Mouse (Mus musculus) forebrain, embryonic 14.5 days (tissue): Measurements from ENCODE around the gene Nav2. TPM values are rescaled to one million over a fixed set of nuclear protein-coding genes. Genes with fewer than 3 reads are reported as not detected.
A peak's percentile ranks its signal among the peaks of the same experiment; 100 is the strongest.

Source experiments
- ATAC-seq: fragments of 200-750 bp; cut with Nextera tagmentation; 2 replicates; pipeline ENCODE4 v1.8.0; 2017; ENCODE audit warnings: mild to moderate bottlenecking, moderate library complexity
- DNase-seq: peaks from one replicate; pipeline ENCODE4 v3.0.0-alpha.2; 2015; ENCODE audit warnings: low spot score
- H3K27ac ChIP-seq: fragments of 300-500 bp; sonication (generic); 2 replicates; pipeline ENCODE4 v1.5.1; 2014; ENCODE audit warnings: low read depth, mild to moderate bottlenecking, control low read depth, low read length, moderate library complexity
- H3K27me3 ChIP-seq: fragments of 300-500 bp; sonication (generic); replicated peaks from 2 replicates; pipeline ENCODE4 v1.6.1; 2014; ENCODE audit warnings: low read length, control low read depth, mixed read lengths; ENCODE audit not compliant: control insufficient read depth, insufficient read depth
- H3K36me3 ChIP-seq: fragments of 300-500 bp; sonication (generic); 2 replicates; pipeline ENCODE4 v1.6.1; 2014; ENCODE audit warnings: low read length, control low read depth; ENCODE audit not compliant: control insufficient read depth, insufficient read depth
- H3K4me1 ChIP-seq: fragments of 300-500 bp; sonication (generic); 2 replicates; pipeline ENCODE4 v1.6.1; 2014; ENCODE audit warnings: antibody characterized with exemption, low read length, control low read depth; ENCODE audit not compliant: control insufficient read depth, insufficient read depth
- H3K4me2 ChIP-seq: fragments of 300-500 bp; sonication (generic); 2 replicates; pipeline ENCODE4 v1.6.1; 2014; ENCODE audit warnings: mild to moderate bottlenecking, control low read depth, low read length
- H3K4me3 ChIP-seq: fragments of 300-500 bp; sonication (generic); 2 replicates; pipeline ENCODE4 v1.5.1; 2014; ENCODE audit warnings: low read depth, low read length, control low read depth
- H3K9ac ChIP-seq: fragments of 300-500 bp; sonication (generic); 2 replicates; pipeline ENCODE4 v1.6.1; 2014; ENCODE audit warnings: mild to moderate bottlenecking, low read length, control low read depth, moderate library complexity
- H3K9me3 ChIP-seq: fragments of 300-500 bp; sonication (generic); replicated peaks from 2 replicates; pipeline ENCODE4 v1.6.1; 2016; ENCODE audit warnings: low read length, control low read depth, mixed read lengths; ENCODE audit not compliant: control insufficient read depth
- WGBS: fragments of 180-500 bp; shearing (Covaris S2); extraction: QIAGEN DNeasy Blood & Tissue Kit; methylation state at CpG from one replicate; pipeline ENCODE4 v1.1.7; 2014; 5-methylcytosine and 5-hydroxymethylcytosine counted together
- polyA plus RNA-seq: library from polyadenylated mRNA; unstranded; fragments of >200 nt; fragmentation: Nextera tagmentation; extraction: Ambion mirVana; gene quantifications from 2 replicates; pipeline ENCODE4 v1.2.1, GENCODE M21; 2014

Gene Nav2
- polyA plus RNA-seq, 1 experiment from 2014 or later, result 6.3 TPM

- H3K9me3 ChIP-seq, result no peaks in the 10 kb centered on the region
- 10% methylated on average over 10 of the region's 10 CpGs for WGBS
- DNase-seq (peak; percentile 93), ATAC-seq (peak; percentile 90)
- no peak overlapping the region for H3K9ac ChIP-seq
- H3K4me2 ChIP-seq, result no peak overlapping the region
- H3K27ac ChIP-seq, result no peak overlapping the region
- H3K4me1 ChIP-seq, result peaks cover 2% of the 10 kb centered on the region; the same call in 1 of the 2 replicates
- H3K4me3 ChIP-seq, result no peak overlapping the region
- H3K27me3 ChIP-seq, result no peaks in the 10 kb centered on the region
- H3K36me3 ChIP-seq, result no peaks in the 10 kb centered on the region
These were observed 224.4 kb downstream of the Nav2 start for GRCm38 (mm10) chr7:49132851-49133351.

DNA sequence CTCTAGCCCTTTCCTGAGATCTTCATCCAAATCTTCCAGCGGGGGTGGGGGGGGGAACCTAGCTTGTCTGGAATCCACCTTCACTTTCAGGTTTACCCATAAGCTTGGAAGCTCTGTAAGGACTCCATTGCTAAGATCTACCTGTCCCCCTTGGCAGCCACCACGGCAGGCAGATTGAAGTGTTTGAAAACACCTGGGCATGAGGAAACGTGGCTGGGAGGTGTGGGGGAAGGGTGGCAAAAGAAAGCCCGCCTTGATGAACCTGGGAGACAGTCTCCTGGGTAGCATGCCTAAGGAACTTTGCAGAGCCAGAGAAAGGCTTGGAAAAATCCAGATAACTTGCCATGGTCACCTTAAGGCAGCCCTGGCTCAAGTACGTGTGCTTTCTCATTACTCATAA, 225.9 kb downstream of the Nav2 start:
- no peak overlapping the region for H3K9ac ChIP-seq
- H3K27me3 ChIP-seq, result no peaks in the 10 kb centered on the region
- H3K36me3 ChIP-seq, result no peaks in the 10 kb centered on the region
- peaks cover 2% of the 10 kb centered on the region; the same call in 1 of the 2 replicates for H3K4me1 ChIP-seq
- no peak overlapping the region for H3K4me2 ChIP-seq
- no peak for DNase-seq
- H3K27ac ChIP-seq, result no peak overlapping the region
- WGBS, result 79% methylated on average over 5 of the region's 5 CpGs
- no peak overlapping the region for H3K4me3 ChIP-seq
- no peak for ATAC-seq
- no peaks in the 10 kb centered on the region for H3K9me3 ChIP-seq

DNA sequence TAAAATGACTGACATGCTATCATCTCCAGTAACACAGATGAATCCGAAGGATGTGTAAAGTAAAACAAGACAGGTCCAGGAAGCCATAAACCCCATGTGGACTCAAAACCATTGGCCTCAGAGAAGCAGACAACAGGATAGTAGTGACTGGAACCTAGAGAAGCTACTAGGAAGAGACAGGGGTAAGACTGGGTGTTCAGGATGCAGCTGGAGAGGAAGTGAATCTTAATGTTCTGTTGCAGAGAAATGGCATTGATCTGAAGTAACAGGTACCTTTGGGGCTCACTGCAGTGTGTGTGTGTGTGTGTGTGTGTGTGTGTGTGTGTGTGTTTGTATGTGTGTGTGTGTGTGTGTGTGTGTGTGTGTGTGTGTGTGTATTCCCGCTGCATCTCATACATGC, 231.2 kb downstream of the Nav2 start:
- no peak for ATAC-seq
- Histone ChIP-seq H3K9me3 (no peaks in the 10 kb centered on the region), H3K4me1 (peaks cover 3% of the 10 kb centered on the region; the same call in 1 of the 2 replicates), H3K4me2 (no peak overlapping the region), H3K27me3 (no peaks in the 10 kb centered on the region), H3K36me3 (no peaks in the 10 kb centered on the region), H3K27ac (no peak overlapping the region), H3K4me3 (no peak overlapping the region), H3K9ac (no peak overlapping the region)
- WGBS, result 97% methylated on average over 2 of the region's 2 CpGs
- no peak for DNase-seq

DNA sequence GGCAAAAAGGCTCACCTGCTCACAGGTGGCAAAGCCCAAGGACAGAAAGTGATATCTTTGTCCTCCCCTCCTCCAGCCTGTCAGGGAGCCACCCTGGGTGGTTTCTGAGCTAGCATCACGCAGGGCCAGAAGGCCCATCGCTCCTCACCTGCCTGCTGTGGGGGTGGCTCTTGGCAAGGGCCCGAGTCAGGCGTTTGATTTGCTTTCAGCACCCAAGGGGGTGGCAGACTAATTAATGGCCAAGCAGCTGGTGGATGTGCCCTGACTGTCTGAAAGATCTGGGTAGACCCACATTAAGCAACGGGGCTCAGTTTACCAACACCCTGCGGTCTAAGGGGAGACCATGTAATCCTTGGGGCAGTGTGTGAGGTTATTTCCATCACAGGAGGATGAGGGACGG, 235.4 kb downstream of the Nav2 start:
- ATAC-seq, result peak; percentile 58
- whole genome bisulfite sequencing, result 61% methylated on average over 7 of the region's 7 CpGs

DNA sequence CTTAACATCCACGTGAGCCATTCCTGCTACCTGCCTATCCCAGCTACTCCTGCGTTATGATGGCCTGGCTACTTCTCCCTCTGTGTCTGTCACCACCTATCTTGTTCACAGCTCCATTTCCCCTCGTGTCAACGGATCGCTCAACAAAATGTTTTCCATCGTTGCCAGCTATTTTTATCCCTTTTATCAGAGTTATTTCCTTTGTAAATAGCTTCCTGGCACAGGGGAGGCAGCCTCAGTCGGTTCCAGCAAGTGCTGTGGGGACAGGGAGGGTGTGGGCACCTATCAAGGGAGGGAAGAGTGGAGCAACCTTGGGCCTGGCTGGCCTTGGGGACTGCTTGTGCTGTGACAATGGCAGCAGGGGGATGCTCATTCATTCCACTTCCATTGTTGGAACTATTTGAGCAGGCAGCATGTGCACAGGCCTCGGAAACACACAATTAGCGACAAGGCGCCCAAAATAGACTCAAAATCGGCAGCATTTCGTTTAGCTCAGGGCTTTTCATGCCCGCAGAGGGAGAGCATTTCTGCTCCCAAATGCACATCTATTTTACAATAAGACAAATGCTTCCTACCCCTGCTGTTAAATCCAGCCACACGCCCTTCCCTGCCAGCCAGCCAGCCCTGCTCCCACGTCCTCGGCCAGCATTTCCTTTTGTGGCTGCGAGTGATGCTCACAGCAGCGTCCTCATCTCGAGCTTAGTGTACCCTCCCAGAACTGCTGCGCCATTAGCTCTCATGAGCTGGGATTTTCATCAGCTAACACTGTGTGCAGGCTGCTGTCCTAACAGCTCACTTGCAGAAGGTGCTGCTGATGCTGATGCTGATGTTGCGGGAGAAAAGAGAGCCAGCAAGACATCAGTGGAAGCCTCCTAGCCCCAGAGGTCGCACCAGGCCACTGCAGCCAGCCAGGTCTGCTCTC, 237.5 kb downstream of the Nav2 start:
- WGBS, result 22% methylated on average over 22 of the region's 22 CpGs
- H3K9me3 ChIP-seq, result no peaks in the 10 kb centered on the region
- peaks cover 8% of the 10 kb centered on the region for H3K4me1 ChIP-seq
- DNase-seq (peak; percentile 65), ATAC-seq (peak; percentile 57)
- peak overlapping the region; percentile 36 for H3K9ac ChIP-seq
- peak overlapping the region; percentile 61 for H3K27ac ChIP-seq
- H3K4me2 ChIP-seq, result no peak overlapping the region
- H3K4me3 ChIP-seq, result no peak overlapping the region
- H3K36me3 ChIP-seq, result no peaks in the 10 kb centered on the region
- no peaks in the 10 kb centered on the region for H3K27me3 ChIP-seq

More for the DNA sequence above, 235.4 kb downstream of the Nav2 start:
- Histone ChIP-seq H3K27me3 (no peaks in the 10 kb centered on the region), H3K9me3 (no peaks in the 10 kb centered on the region), H3K36me3 (no peaks in the 10 kb centered on the region), H3K4me1 (peaks cover 8% of the 10 kb centered on the region), H3K27ac (no peak overlapping the region), H3K4me3 (no peak overlapping the region), H3K4me2 (no peak overlapping the region), H3K9ac (no peak overlapping the region)
- peak; percentile 33 for DNase-seq

DNA sequence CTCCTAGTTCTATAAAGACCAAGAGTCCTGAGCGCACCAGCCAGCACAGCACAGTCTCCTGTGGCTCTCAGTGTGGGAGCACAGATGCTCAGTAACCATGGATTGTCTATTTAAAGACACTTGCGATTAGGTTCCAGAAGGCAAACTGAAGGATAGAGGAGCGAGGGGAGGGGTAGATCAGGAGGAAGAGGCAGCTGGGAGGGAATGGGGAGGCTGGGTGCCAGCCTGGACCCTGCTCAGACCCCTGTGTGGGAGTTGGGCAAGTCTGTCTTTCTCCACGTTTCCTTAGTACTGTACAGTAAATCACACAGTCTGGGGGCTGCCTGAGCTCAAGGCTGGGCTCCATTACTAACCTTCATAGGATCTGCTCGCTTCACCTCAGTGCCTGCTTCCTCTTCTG, 243.8 kb downstream of the Nav2 start:
- no peak overlapping the region for H3K27ac ChIP-seq
- peak; percentile 30 for DNase-seq
- H3K4me3 ChIP-seq, result no peak overlapping the region
- peak; percentile 23; the same call in 1 of the 2 replicates for ATAC-seq
- no peaks in the 10 kb centered on the region for H3K9me3 ChIP-seq
- no peak overlapping the region for H3K9ac ChIP-seq
- WGBS, result 63% methylated on average over 5 of the region's 5 CpGs
- no peaks in the 10 kb centered on the region for H3K36me3 ChIP-seq
- H3K4me2 ChIP-seq, result no peak overlapping the region
- H3K4me1 ChIP-seq, result no peaks in the 10 kb centered on the region
- no peaks in the 10 kb centered on the region for H3K27me3 ChIP-seq

- no peak overlapping the region for H3K27ac ChIP-seq
- ATAC-seq (peak; percentile 48), DNase-seq (peak; percentile 17)
- H3K4me3 ChIP-seq, result no peak overlapping the region
- H3K4me2 ChIP-seq, result no peak overlapping the region
- 67% methylated on average over 9 of the region's 9 CpGs for WGBS
- no peaks in the 10 kb centered on the region for H3K9me3 ChIP-seq
- no peaks in the 10 kb centered on the region for H3K27me3 ChIP-seq
- H3K9ac ChIP-seq, result no peak overlapping the region
- H3K4me1 ChIP-seq, result no peaks in the 10 kb centered on the region
- no peaks in the 10 kb centered on the region for H3K36me3 ChIP-seq
These were observed 244.2 kb downstream of the Nav2 start for GRCm38 (mm10) chr7:49152713-49153112.

DNA sequence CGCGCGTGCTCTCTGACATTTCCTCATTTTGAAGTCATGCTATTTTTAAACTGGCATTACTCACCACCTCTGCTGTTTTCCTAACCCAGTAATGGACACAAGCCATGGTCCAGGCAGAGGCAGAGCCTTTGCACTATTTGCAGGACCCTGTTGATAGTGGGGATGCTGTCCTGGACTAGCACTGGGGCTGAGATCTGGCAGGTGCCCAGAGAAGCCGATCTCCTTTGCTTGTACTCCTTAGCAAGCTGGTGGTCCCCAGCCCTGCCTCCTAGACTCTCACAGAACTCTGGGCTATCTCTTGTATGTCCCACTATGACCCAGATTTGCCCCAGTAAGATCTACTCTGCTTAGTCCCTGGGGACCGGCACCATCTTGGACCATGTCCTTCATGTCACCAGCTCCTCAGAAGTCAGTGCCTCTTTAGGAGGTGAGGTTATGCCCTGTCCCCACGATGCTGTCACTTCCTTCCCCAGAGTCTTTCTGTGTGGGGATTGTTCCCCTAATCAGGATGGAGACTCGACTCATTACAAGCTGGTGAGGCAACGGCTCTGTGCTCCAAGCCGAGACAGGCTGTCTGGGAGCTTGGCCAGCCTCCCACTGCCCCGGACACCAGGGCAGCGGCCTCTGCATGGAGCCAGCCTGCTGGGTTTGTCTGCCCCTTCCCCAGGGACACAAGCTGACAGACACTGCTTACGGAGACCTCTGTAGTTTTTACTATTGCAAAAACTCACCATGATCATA, 250.3 kb downstream of the Nav2 start:
- H3K4me1 ChIP-seq, result peaks cover 30% of the 10 kb centered on the region
- 62% methylated on average over 12 of the region's 12 CpGs for WGBS
- no peak overlapping the region for H3K4me3 ChIP-seq
- no peaks in the 10 kb centered on the region for H3K9me3 ChIP-seq
- no peak overlapping the region for H3K9ac ChIP-seq
- no peaks in the 10 kb centered on the region for H3K27me3 ChIP-seq
- ATAC-seq (no peak), DNase-seq (no peak)
- no peak overlapping the region for H3K27ac ChIP-seq
- no peaks in the 10 kb centered on the region for H3K36me3 ChIP-seq
- no peak overlapping the region for H3K4me2 ChIP-seq
